Mouse (Mus musculus) cerebellum, adult 11-12 months (tissue): Measurements from ENCODE around the gene Rnf19b.

Source experiments
- DNase-seq: peaks from one replicate; pipeline ENCODE4 v3.0.0; 2022

Gene Rnf19b

GRCm38 (mm10) chr4:129034706-129035660 is 23.1 kb upstream of the Rnf19b start:
- DNase-seq: peak; percentile 60

DNA sequence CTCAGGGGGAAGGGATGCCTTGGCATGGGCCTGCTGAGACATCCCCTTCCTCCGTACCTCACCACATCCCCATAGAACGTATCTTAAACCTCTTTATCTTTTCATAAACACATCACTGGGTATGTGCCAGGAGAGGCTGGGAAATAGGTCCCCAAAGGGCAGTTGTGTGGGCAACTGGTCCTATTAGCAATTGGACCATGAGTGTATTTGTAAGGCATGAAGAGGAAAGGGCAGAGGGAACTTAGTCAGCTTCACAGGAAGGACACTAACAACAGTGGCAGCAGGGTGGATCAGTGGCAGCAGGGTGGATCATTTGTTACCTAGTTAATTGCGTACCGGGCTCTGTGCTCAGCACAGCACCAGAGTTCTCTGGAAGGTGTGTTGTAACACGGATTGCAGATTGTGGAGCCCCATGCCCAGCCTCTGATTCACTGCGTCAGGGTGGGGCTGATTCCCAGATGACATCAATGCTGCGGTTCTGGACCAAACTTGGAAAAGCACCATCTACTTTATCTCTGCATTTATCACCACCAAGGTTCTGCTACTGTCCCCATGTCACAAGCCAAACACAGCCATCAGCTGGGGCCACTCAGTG is 22.1 kb upstream of the Rnf19b start:
- no peak for DNase-seq

DNA sequence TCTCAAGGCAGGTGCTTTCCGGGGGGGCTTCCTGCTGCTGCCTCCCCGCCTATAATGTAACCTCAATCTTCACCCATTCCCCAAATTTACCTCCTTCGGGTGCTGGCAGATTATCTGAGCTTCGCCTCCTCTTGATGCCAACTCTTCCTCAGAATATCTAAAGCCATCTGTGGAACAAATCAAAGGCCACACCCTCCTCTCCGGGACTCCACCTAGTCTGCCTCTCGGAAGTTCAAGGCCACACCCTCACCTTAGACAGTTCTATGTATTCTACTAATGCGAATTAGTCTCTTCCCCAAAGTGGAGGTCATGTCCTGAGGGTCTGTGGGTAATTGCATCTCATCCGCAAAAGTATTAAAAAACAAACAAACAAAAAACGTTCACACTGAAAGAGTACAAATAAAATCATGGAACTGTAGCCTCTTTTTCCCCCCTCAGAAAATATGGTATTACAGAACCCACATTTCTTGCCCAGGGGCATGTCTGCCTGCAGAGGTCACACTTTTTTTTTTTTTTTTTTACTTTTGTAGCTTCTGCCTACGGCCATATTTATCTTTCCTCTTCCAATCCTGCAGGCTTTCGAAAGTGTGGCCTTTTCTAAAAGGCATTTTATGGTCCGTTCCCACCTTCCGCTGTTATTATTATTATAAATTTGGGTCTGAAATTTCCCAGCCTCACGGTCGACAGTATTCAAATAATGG is 10.2 kb upstream of the Rnf19b start:
- DNase-seq: no peak

GRCm38 (mm10) chr4:129048501-129049305 is 9.4 kb upstream of the Rnf19b start:
- DNase-seq: peak; percentile 92

GRCm38 (mm10) chr4:129049306-129050011 is 8.6 kb upstream of the Rnf19b start:
- no peak for DNase-seq

DNA sequence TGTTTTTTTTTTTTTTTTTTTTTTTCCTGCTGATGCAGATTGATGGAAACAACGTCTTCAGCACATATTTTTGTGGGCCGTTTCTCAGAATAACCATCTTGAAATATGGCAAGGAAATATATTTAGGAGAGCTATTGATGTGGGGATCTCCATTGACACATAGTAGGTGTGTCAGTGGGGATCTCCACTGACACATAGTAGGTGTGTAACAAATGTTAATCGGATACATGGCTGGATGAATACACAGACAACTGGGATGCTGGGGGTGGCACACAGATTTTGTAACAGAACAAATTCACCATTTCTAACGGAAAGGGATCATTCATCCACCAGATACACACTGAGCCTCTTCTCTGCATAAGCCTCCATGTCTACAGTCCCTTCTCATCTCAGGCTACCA is 7.7 kb upstream of the Rnf19b start:
- no peak for DNase-seq

GRCm38 (mm10) chr4:129050901-129051417 is 7.1 kb upstream of the Rnf19b start:
- DNase-seq: no peak

- DNase-seq: no peak
These were observed 6.4 kb upstream of the Rnf19b start for GRCm38 (mm10) chr4:129051461-129052183.

DNA sequence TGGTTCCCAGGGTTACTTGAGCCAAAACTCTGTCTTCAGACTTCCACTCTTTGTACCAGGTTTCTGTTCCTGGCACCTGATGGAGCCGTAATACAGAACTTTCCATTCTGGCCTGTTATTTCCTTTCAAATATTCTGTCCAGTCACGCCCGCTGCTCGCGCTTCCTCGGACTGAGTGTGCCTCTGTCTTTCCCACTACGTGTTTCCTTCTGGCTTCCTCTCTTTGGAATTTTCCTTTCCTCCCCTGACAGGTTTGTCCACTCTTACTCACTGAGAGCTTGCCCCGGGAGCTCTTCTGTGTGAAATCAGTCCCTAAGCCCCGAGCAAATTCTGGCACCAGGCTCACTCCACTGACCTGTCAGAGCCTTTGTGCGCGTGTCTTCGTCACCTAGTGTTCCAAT is 3.3 kb upstream of the Rnf19b start:
- no peak for DNase-seq

GRCm38 (mm10) chr4:129055562-129055961 is 2.5 kb upstream of the Rnf19b start:
- no peak for DNase-seq

- DNase-seq: peak; percentile 97
These were observed 401 bp upstream of the Rnf19b start for GRCm38 (mm10) chr4:129057533-129058206.

DNA sequence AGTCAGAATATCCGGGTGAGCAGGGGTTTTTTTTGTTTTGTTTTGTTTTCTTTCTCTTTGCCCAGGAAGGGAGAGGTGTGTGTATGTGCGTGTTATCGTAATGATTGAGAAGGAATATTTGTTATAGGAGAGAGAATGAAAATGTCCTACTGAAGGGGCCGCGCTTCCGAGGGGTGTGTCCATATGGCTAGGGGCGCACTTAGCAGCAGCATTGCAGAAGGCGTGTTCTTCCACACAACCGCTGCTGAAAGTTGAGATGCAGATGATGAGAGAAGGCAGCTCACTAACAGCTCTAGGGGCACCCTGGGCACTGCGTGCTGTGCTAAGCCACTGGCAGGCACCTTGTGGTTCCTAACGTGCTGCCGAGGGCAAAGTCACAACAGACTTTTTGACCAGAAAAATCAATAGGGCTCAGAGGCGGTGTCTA is 1.1 kb downstream of the Rnf19b start:
- no peak for DNase-seq

- DNase-seq: no peak
These were observed 1.9 kb downstream of the Rnf19b start for GRCm38 (mm10) chr4:129059922-129060321.

- no peak for DNase-seq
These were observed 3.4 kb downstream of the Rnf19b start for GRCm38 (mm10) chr4:129061486-129061885.

GRCm38 (mm10) chr4:129062281-129063075 is 4.4 kb downstream of the Rnf19b start:
- DNase-seq: no peak

DNA sequence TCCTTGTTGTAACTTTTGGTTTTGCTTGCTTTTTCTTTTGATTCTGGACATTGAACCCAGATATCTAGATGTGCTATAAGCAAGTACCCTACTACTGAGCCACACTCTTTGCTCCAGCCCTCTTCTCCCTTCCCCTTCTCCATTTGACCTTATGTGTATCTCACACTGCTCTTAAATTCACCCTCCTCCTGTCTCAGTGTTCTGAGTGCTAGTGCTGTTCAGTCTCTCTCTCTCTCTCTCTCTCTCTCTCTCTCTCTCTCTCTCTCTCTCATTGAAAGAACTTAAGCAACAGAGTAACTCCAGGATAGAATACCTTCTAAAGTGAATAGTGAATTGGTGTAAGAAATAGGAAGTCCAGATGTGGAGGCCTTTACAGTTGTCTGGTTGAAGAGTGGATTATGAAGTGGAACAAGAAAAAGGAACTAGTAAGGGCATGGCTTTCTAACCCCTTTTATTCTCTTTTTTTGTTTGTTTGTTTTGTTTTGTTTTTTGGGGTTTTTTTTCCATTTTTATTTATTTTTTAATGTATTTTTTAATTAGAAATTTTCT is 7.7 kb downstream of the Rnf19b start:
- DNase-seq: no peak

DNA sequence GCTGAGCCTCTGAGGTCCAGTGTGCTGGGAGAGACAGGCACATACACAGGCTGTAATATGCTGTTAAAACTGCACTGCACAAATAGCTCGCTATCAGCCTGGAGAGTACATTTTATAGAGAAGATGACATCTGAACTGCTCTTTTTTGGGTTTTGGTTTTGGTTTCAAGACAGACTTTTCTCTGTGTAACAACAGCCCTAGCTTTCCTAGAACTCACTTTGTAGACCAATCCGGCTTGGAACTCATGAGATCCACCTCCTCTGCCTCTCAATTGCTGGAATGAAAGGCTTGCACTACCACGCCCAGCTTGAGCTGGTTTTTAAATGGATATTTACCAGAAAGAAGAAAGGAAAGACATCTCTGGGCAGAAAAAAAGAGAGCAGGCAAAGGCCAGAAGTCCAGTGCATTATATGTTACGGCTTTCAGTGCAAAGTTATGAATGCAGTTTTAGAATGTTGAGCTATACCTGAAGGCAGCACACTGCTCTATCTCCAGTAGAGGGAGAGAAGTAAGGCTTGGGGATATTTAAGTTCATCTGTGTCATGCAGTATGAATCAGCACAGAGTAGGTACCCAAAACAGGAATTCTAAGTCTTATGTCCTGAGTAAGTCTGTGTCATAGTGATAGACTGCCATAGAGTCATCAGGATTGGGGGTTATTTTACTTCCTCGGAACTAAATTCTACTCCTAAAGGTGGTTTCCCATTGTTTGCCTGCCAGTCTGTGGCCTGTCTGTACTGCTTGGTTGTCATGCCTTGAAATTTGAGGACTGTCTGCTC is 9.8 kb downstream of the Rnf19b start:
- DNase-seq: no peak

- DNase-seq: no peak
These were observed 10.8 kb downstream of the Rnf19b start for GRCm38 (mm10) chr4:129068848-129069247.

GRCm38 (mm10) chr4:129079126-129079525 is 21.1 kb downstream of the Rnf19b start:
- no peak for DNase-seq
